Comparison of ENCODE assay signal across 8 mouse cellular contexts in genomic region chr5:122779277-122779834, GRCm38 (mm10). TPM values are rescaled to one million over a fixed set of nuclear protein-coding genes. Genes with fewer than 3 reads are reported as not detected.
DNase-seq lines count a peak whose midpoint lies in the region; ATAC-seq and TF ChIP-seq lines count a peak whose summit lies in the region.

TSS of gene Camkk2 (minus strand) at chr5:122779409.

- DNase-seq in ES-CJ7 (ENCODE audit: low read depth, low spot score), result peak; percentile 65
- DNase-seq in cerebellum, adult 11 months, result peak; percentile 84
- DNase-seq in forebrain, embryonic 14.5 days (ENCODE audit: low spot score), result peak; percentile 92
- peak; percentile 81 to 84 for DNase-seq in heart, postnatal 10 days
- peak; percentile 85 to 92 for DNase-seq in kidney, postnatal 4 days
- peak; percentile 85 for DNase-seq in lung, adult 2 months
- DNase-seq in testis, postnatal 14 days (ENCODE audit: low spot score), result peak; percentile 77

- no peaks in the 10 kb centered on the region for H3K36me3 ChIP-seq in forebrain, embryonic 14.5 days (ENCODE audit: control insufficient read depth, insufficient read depth, low read length)
- H3K36me3 ChIP-seq in neural tube, embryonic 15.5 days, result no peaks in the 10 kb centered on the region

- no peaks in the 10 kb centered on the region for H3K9me3 ChIP-seq in forebrain, embryonic 14.5 days (replicated peaks; ENCODE audit: control insufficient read depth, low read length)
- H3K9me3 ChIP-seq in neural tube, embryonic 15.5 days (replicated peaks), result no peaks in the 10 kb centered on the region

- intact Hi-C loops in heart, postnatal 10 days (cut with DNase I), result no loop called here

- H3K27me3 ChIP-seq in forebrain, embryonic 14.5 days (replicated peaks; ENCODE audit: control insufficient read depth, insufficient read depth, low read length), result no peaks in the 10 kb centered on the region
- no peaks in the 10 kb centered on the region for H3K27me3 ChIP-seq in neural tube, embryonic 15.5 days (replicated peaks)

- H3K27ac ChIP-seq in forebrain, embryonic 14.5 days (ENCODE audit: low read depth, low read length), result peak within 1 kb of the TSS; percentile 68
- peak within 1 kb of the TSS; percentile 78 for H3K27ac ChIP-seq in neural tube, embryonic 15.5 days (replicated peaks)

- under 1% methylated on average over 46 of the region's 63 CpGs for whole genome bisulfite sequencing in forebrain, embryonic 14.5 days
- under 1% methylated on average over 62 of the region's 63 CpGs for WGBS in lung, adult 2 months
- WGBS in neural tube, embryonic 15.5 days, result 0% methylated on average over 56 of the region's 63 CpGs

- H3K4me2 ChIP-seq in forebrain, embryonic 14.5 days (ENCODE audit: low read length), result peak within 1 kb of the TSS; percentile 91
- peak within 1 kb of the TSS; percentile 86 for H3K4me2 ChIP-seq in neural tube, embryonic 15.5 days

- peak within 1 kb of the TSS; percentile 89 for H3K9ac ChIP-seq in forebrain, embryonic 14.5 days (ENCODE audit: low read length)
- peak within 1 kb of the TSS; percentile 54 for H3K9ac ChIP-seq in neural tube, embryonic 15.5 days (replicated peaks)

- no peak for TF ChIP-seq CTCF in lung, adult 2 months (IDR thresholded peaks at IDR 0.05; ENCODE audit: insufficient read depth, low read length)

- H3K4me1 ChIP-seq in forebrain, embryonic 14.5 days (ENCODE audit: control insufficient read depth, insufficient read depth, low read length), result 0 out of 2 replicates have a peak, but pooled peaks cover 2% of the 10 kb centered on the region
- H3K4me1 ChIP-seq in lung, adult 2 months (ENCODE audit: control insufficient read depth, insufficient read depth, low read length), result peaks cover 8% of the 10 kb centered on the region
- peaks cover 27% of the 10 kb centered on the region for H3K4me1 ChIP-seq in neural tube, embryonic 15.5 days

- ATAC-seq in forebrain, embryonic 14.5 days, result peak; percentile 90
- peak; percentile 91 for ATAC-seq in neural tube, embryonic 15.5 days (ENCODE audit: low FRiP score)

- peak within 1 kb of the TSS; percentile 84 for H3K4me3 ChIP-seq in forebrain, embryonic 14.5 days (ENCODE audit: low read depth, low read length)
- H3K4me3 ChIP-seq in lung, adult 2 months (replicated peaks; ENCODE audit: extremely low read depth, low read depth, low read length), result peak within 1 kb of the TSS; percentile 85
- H3K4me3 ChIP-seq in neural tube, embryonic 15.5 days (replicated peaks), result peak within 1 kb of the TSS; percentile 56

- peak; percentile 92; the same call in 1 of the 2 replicates for TF ChIP-seq POLR2A in lung, adult 2 months (IDR thresholded peaks at IDR 0.05; ENCODE audit: borderline replicate concordance, extremely low read depth, low read depth, low read length)

RNA-seq across cellular contexts. Expression of gene Camkk2, which starts in this region (rescaled TPM):
- 32.6 and 50.5 TPM in 2 replicates for polyA plus RNA-seq in forebrain, embryonic 14.5 days (2014; fragmentation: Nextera tagmentation; extraction: Ambion mirVana)
- 10 to 100 TPM; 15.6 to 16.5 TPM for total RNA-seq in heart, postnatal 10 days (2021)
- polyA plus RNA-seq in lung, adult 2 months (2012; rRNA removed), result 33.3 and 35.6 TPM in 2 replicates
- 56.7 and 69.9 TPM in 2 replicates for polyA plus RNA-seq in neural tube, embryonic 15.5 days (2015; fragmentation: Nextera tagmentation; extraction: Ambion mirVana)

Comparison
In these comparisons a context has a peak if more than half of its experiments do, and no peak if none do; other contexts are left out.
1. Peak in every context shown above with its lines: DNase-seq, ATAC-seq, H3K4me3 ChIP-seq and H3K27ac ChIP-seq.